Mouse (Mus musculus) adrenal gland (tissue): ENCODE results near the gene Esrrg.

Source experiments
- intact Hi-C: fragments of 180-260 bp; cut with DNase I; formaldehyde crosslinking; loops from one replicate; pipeline ENCODE4 v1.15.1; 2025

Gene Esrrg

DNA sequence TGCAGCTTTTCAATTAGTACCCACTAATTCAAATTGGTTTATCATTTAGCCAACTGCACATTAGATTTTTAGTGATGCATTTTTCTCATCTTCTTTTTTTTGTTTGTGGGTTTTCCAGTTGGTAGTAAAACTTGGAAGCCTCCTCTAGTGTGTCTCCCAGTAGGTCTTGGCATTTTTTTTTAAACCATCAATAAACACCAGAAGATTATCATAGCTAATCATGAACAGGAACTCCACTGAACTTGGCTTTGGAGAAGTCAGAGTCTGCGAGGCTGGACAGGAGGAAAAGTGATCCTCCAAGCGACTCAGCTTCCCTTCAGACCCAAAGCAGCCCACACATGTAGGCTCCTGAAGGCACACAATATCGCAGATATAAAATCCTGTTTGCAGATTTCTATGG is 155.2 kb downstream of the Esrrg start:
- intact Hi-C loops: no loop called here

DNA sequence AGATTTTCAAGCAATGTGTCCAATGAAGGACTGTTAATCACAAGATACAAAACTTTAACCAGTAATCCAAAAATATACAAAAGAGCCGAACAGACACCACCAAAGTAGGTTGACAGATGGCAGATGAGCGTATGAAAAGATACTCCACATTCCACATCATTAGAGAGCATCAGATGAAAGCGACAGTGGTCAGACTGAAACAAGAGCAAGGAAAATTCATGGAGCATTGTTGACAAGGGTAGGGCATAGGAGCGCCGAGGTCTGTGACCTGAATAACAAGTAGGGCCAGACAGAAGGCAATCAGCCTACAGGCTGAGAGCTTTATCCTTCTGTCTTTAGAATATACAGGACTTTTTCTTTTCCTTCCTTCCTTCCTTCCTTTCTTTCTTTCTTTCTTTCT is 157.0 kb downstream of the Esrrg start:
- intact Hi-C loops: no loop called here

DNA sequence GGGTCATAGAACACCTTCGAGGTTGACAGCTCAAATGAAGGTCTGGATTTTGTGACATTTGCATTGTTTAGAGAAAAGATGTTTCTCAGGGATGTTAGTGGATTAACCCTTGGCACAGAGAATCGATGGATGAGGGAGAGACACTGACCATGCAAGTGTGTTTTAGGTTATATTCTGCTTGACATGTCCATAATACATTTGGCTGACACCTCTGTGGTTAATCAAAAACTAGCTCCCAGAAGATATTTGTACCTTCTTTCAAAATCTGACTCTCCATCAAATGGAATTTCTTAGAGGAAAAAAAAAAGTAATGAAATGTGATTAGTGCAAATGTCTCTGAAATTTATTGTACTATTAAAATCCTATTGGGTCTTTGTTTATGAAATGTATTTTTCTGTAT is 158.8 kb downstream of the Esrrg start:
- intact Hi-C loops: no loop called here

DNA sequence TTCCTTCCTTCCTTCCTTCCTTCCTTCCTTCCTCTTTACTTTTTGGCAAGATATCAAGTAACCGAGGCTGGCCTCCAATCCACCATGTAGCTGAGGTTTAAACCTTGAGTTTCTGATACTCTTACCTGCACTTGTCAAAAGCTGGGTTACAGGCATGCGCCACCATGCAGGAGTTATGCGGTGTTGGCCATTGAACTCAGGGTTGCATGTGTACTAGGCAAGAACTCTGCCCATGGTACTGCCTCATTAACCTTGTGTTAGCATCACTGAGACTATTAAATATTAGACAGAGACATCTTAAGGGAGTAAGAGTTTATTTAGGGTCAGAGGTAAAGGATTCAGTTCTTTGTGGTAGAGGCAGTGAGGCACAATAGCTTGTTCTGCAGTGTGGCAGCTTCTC is 161.6 kb downstream of the Esrrg start:
- intact Hi-C loops: loop anchor here (10.0 kb wide), 1 partner anchor 315 kb away; no protein-coding TSS in a partner anchor

DNA sequence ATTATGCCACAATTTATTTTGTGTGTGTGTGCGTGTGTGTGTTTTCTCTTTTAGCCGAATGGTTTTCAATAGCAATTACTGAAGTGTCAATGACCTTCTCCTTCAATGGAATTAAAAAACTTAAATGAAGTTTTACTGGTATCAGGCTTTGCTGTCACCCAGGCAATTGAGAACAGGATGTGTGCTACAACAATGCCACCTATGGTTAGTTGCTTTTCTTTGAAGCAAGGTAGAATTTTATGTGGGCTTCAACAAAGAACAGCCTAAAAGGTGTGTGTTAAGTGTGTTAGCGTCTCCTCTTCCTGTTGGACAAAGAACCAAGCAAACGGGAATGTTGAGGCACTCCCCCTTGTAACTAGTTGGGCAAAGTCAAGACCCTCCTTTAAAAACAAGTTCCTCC is 162.5 kb downstream of the Esrrg start:
- intact Hi-C loops: loop anchor here (10.0 kb wide), 1 partner anchor 316 kb away; no protein-coding TSS in a partner anchor

DNA sequence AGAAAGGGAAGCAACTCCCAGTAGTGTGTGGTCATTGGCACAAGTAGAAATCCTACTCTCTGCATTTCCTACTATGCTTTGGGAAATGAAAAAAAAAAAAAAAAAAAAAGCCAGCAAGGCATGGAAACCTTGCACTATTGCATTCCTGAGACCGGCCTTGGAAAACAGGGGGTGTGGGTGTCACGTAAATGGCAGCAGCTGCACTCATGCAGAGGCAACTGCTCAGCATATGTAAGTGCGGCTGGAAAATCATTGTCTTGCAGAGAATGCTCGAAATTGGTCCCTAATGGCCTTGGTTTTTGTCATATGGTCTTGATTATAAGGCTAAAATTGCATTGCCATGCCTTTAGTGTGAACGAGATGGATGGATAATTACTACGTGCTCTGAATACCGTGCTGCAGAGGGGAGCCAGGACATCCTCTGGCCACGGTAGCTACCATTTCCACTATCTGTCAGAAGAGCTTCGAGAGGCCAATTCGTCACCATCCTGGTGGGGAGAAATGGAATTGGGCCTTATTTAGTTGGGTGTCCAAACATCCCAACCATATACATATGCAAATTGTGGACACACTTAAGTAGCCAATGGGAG is 171.1 kb downstream of the Esrrg start:
- intact Hi-C loops: loop anchor here (10.0 kb wide), 1 partner anchor 325 kb away; no protein-coding TSS in a partner anchor

DNA sequence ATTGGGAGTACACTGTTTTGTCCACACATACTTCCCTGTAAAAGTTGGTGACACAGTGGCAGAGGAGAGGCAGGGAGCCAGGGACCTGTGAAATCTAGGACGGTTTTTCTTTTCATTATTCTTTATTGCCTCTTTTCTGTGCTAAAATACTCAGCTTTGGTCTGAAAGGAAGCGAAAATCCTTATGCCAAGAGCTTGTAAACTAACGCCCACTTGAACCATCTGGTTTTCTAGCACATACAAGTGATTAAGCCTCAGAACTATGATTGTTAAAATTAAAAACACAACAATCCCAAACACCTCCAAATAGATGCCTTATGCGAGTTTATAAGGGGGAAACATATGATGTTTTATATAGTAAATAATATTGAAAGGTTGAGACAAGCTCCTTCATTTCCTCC is 176.6 kb downstream of the Esrrg start:
- intact Hi-C loops: no loop called here

DNA sequence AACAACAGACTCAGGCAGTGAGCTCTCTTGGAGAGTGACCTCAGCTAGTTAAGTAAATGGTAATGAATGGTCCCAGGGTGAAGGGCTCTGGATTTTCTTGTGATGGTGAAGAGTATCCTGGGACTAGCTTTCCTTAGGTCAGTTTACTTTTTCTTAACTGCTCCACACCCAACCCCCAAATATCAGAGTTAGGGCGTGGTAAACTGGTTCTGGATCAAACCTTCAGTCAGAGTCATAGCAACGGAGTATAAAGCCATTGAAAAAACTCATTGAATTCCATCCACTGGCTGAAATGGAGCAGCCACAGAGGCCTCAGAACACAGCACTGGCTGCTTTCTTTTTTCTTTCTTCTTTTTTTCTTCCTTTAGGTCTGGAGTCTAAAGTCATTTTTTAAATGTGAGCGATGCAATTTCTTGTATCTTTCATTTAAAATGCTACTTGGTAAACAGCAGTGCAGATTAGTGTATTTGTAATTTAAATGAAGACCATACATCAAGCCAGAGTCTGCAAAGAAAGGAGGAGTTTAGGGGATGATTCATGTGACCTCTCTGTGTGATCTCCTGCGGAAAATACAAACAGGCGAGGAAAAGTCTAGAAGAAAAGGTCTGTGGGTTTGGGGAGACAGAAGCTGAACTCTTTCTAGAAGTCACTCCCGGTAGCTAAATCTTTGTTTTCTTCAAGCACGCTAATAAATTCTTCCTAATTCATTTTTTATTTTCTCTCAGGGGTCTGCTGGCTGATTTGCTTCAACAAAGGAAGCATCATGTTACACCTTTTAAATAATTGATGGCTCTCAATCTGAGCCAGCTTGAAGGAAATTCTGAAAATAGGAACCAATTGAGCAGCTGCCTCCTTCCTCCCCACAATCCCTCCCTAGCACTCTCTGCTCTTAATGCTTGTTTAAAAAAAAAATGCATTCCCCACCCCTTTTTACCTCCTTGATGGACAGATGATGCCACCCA is 178.7 kb downstream of the Esrrg start:
- intact Hi-C loops: no loop called here

DNA sequence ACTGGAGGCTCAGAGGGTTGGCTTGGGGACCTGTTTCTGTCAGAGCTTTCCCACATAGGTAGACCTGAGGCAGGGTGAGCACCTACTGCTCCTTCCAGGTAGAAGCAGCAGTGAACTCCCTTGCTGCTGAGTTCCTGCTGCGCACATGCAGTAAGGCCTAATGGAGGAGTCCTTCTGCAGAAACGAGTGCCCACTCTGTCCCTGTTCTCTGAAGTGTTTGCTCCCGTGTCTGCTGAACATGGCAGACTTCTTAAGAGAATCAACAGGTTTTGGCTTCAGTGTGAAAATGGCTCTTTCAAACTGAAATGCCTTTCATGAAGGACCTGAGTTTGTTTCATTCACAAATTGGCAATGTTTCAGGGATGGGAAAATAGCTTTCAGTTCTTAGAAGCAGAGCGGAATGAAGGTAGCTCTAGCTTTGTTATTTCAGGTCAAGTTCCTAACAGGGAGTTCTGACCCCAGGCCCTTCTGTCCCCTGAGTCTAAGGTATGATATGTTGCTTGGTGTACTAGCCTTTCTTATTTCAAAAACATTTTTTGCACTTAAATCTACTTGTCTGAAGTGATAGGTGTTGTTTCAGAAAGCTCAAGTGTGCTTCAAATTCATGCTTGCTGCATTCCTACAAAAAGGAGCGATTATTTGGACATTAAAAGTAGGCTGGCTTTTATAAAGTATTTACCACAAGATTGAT is 185.8 kb downstream of the Esrrg start:
- intact Hi-C loops: no loop called here

DNA sequence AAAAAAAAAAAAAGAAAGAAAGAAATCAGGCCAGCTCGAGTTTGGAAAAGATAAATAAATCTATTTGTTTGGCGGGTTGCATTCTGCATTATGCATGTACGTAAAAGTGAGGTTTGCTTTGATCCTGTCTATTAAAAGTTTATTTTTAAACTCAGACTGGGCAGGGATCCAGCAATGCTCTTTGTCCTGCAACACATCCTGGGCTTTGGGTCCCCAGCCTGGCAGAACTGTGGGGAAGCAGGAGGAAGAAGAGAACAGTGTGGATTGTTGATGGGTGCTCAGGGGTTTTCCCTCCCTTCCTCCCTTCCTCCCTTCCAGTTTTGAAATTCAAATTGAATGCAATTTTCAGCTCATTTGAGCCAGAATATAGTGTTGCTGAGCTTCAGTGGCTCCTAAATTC is 187.0 kb downstream of the Esrrg start:
- intact Hi-C loops: no loop called here

DNA sequence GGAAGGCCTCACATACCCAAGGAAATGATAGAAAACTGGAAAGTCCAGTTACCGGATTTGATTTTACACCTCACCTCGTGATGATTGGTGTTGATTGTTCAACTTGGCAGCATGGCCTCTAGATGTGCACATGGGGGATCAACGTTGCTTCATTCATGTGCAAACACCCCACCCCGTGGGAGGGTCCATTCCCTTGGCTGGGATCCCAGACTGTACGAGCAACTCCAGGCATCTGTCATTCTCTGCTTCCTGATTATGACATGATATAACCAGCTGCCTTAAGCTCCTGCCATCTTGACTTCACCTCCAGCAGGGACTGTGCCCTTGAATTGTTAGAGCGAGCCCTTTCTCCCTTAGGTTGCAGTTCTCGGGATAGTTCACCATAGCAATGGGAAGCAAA is 190.7 kb downstream of the Esrrg start:
- intact Hi-C loops: no loop called here

DNA sequence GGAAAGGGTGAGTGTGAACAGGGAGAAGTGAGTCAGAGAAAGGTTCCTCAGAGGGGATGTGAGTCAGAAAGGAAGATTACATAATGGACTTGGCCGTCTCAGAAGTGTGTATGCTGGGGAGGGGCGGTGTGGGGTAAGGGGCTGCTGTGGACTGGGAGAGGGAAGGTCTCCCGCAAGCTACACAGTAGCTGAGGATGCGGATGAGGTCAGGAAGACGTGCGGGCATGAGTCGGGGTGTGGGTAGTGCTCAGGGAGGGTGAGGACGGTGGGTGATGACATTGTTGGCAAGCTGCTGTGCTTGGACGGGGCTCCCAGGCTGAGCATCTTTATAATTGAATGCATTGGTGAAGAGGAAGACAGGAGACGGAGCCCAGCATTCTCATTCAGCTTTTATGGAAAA is 192.2 kb downstream of the Esrrg start:
- intact Hi-C loops: no loop called here

DNA sequence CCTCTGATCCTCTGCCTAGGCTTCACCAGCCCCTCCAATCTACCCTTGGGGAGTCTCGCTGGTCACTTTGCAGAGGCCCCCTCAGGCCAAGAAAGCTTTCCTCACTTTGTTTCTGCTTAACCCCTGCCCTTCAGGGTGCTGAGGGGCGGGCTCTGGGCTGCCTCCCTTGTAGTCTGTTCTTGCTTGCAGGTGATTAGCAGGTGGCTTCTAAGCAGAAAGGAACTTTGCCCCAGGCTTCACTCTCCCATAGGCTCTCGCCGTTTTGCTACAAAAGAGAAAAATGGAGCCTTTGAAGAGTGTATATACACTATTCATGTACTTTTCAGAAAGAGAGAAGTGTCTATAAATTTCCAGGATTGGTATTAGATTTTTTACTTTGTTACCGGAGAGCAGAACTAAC is 195.0 kb downstream of the Esrrg start:
- intact Hi-C loops: no loop called here

DNA sequence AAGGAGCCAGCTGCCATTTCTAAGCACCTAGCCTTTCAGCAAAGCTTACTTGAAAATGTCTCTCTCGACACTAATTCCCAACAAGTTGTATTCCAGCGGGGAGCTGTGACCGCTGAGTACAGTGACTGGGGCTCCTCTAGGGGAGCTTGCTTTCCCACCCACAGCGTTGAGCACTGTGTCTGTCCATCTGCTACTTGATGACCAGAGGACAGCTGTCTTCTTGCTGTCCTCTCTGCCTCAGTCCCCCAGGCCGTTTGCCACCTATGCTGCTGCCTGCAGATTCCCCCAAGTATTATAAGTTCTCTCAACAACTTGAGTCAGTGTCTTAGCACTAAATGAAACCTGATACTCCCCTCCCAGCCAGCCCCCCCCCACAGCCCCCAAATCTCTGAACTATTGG is 195.4 kb downstream of the Esrrg start:
- intact Hi-C loops: no loop called here

DNA sequence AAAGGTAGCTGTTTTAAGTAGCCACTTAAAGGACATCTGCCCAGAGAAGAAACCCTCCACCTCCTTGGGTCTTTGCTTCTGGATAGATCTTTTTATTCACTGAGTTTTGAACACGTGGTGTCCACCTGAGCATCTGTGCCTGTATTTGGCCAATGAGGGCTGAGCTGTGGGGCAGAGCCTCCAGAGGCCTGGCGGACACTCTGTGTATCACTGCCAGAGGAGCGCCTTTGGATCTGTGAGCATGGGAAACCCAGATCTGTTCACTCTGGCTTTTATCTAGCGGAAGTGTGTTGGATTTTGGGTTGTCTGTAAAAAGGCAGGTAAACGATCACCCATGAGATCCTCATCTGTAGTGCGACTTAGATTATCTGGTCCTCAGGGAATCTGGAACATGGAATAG is 196.4 kb downstream of the Esrrg start:
- intact Hi-C loops: no loop called here

DNA sequence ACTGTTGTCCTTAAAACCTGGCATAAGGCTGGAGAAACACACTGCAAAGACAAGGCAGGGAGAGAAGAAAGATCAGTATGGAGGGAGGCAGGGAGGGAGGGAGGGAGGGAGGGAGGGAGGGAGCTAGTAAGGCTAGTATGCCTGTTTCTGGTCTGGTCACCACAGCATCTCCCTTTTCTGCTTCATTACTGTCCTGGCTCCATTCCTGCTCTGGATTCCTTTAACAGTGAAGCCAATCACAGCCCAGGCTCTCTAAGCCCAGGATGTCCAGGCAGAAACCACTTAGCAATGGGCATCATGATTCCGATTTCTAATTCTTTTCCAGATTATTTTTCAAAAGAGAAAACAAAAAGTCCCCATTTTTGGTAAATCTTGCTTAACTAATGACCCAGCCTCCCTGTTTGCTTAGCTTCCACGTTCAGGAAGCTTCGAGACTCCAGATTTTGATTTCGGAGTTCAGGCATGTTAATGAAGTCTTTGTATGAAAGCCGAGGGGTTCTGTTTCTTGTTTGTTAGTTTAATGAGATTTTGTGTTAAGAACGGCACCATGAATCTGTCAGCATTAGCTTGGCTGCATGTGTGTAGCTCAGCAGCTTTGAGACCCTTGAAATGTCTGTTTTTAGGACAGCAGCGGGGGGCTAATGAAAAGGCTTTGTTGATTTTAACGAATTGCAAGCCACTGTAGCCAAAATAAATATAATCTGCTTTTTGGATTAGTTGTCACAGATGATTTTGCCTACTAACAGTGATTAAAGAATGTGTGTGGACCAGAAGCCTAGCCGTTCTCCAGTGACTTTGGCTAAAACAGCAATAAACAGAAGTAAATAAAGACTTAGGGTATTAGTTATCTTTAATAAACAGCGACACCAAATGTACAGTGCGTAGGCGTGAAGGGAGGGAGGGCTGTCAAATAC is 199.1 kb downstream of the Esrrg start:
- intact Hi-C loops: no loop called here

DNA sequence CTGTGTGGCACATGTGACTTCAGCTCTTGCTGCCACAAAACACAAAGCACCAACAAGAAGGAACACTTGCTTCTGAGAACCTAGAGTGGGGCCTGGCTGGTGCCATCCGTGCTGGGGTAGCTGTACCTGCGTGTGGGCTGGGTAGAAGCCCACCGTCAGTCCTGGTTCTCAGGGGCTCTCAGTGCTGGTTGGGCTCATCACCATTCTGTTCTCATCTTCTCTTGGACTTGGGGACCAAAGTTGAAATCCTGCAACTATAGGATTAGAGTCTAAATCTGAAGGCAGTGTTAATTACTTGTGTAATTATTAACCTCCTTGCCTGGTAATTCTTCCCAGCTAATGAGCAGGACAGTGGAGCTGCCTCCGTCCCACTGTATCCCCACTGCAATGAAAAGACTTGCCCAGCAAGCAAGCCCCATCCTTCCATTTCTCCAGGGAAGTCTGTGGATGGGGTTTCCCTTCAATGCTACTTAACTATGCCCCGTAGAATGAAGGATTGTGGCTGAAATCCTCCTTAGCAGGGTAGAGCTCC is 199.9 kb downstream of the Esrrg start:
- intact Hi-C loops: no loop called here

DNA sequence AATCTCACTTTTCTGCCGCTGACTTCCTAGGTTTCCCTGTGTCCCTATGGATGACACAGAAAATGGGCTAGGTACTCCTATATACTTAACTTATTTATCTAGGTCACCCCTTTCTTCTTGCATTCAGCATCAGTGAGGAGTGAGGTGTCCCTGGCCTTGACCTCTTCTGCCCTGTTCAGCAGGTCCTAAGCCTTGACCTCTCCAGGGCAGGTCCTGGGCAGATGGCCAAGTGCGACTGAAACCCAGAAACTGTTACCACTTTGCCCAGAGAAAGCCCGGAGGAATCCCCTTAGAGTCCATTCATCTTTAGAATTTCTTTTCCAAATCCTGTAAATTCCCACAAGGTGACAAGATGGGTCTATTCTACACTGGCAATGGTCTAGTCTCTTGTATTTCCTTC is 201.0 kb downstream of the Esrrg start:
- intact Hi-C loops: no loop called here

DNA sequence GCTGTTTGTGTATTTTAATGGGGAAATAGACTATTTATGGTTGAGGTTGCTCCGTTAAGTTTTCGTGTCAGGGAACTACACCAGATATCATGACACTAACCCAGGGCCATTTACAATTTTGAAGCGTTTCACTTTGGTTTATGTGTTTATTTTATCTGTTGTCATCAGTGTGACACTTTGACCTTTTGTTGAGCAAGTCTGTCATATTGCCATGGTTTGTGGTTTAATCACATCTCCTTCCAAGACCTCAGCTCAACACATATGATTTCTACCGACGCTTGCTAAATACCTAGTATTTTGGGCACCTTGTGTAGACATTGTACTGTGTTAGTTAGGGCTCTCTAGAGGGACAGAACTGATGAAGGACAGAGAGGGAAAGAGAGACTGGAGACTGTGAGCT is 210.8 kb downstream of the Esrrg start:
- intact Hi-C loops: no loop called here

DNA sequence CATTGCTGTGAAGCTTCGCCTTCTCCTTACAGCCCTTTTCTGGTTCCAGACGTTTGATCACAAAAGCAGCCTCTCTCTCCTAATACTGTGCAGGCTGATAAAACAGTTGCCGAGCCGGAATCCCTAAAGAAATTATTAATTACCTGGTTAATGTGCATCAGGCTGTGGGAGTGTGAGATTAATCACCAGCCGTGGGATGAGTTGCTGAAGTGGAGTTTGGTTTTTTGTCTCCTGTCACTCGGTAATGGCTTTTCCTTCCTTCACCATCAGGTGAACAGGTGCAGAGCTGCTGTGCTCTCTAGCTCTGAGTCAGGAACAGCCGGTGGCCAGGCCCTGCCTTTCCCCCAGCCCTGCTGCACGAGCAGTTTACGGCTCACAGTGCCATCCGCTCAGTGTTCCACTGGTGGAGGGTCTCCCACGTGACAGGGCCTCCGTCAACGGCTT is 212.8 kb downstream of the Esrrg start:
- intact Hi-C loops: no loop called here

DNA sequence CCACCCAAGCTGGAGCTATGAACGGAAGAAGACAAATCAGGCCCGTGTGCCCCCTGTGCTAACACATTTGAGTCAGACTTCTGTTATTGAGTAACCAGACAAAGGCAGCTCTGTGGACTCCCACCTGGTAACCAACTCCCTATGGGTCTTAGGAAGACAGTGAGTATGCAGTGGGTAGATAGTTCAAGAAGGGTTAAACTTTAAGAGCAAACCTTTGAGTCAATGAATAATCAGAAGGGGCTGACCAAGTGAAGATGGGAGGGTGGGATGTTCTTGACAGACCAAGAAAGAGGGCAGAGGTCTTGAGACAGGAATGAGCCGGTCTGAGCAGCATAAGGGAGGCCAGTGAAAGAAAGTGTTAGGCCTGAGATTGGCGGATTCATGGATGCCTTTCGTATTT is 214.8 kb downstream of the Esrrg start:
- intact Hi-C loops: no loop called here
